ENCODE assay signal across 8 mouse cellular contexts in the genomic region with DNA sequence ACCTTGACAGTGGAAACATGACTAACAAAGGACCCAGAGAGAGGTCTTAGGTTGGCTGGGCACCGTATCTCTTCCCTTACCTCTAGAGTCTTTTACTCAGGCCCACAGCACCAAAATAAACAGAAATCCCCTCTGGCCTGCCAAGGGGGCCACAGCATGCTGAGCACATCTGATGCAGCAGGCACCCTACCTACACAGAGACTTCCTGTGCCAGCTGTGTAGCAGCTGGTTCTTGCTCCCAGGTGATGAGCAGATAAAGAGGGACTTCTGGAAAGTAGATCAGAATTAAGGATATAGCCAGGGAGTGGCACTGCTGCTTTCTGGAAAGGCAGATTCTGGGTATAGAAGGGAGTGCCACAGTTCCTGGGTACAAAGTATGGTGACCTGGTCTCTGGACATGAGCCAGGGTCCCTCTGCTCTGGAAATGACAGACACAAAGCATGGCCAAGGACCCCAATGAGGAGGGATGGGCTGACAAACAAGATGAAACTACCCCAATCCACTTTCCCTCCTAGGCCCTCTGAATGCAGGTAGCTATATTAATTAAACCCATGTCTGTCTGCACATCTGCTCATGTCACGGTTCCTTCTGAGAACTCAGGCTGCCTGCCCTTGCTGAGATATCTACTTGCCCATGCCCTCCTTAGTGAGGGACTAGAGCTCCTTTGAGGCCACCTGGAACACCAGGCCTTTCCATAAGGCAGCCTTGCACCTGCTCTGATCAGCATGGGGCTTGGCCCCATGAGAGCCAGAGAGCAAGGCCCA.
DNase-seq lines count a peak whose midpoint lies in the region; ATAC-seq and TF ChIP-seq lines count a peak whose summit lies in the region.
"Had no signal": no experiment of that assay in that cellular context is flagged by ENCODE, and none has a peak within 500 bp of the region (broad histone marks: within the 10 kb centered on the region; RNA-seq: fewer than 3 reads in every experiment).

No protein-coding gene starts in this region.

- no peaks in the 10 kb centered on the region for H3K9me3 ChIP-seq in embryonic facial prominence, embryonic 13.5 days
- H3K9me3 ChIP-seq in intestine, embryonic 16.5 days (ENCODE audit: control insufficient read depth, low read length) = no peaks in the 10 kb centered on the region
- no peaks in the 10 kb centered on the region for H3K9me3 ChIP-seq in neural tube, embryonic 15.5 days (replicated peaks)

- no peak for TF ChIP-seq CTCF in liver, adult 2 months (IDR thresholded peaks at IDR 0.05; ENCODE audit: low read depth, low read length)

- peak overlapping the region; percentile 68 for H3K27ac ChIP-seq in liver, adult 2 months (replicated peaks; ENCODE audit: insufficient read depth, low read depth, low read length)
- peak overlapping the region; percentile 84 for H3K27ac ChIP-seq in embryonic facial prominence, embryonic 13.5 days
- peak overlapping the region; percentile 93 for H3K27ac ChIP-seq in intestine, embryonic 16.5 days (ENCODE audit: low read length)
- H3K27ac ChIP-seq in neural tube, embryonic 15.5 days (replicated peaks) = peak overlapping the region; percentile 67

- H3K79me2 ChIP-seq in liver, adult 2 months (ENCODE audit: control insufficient read depth, insufficient read depth, low read length) = 0 out of 2 replicates have a peak, but pooled peaks cover 6% of the 10 kb centered on the region

- H3K4me2 ChIP-seq in embryonic facial prominence, embryonic 13.5 days = peak overlapping the region; percentile 31
- peak overlapping the region; percentile 17; the same call in 1 of the 2 replicates for H3K4me2 ChIP-seq in intestine, embryonic 16.5 days (ENCODE audit: low read depth, low read length)
- no peak overlapping the region for H3K4me2 ChIP-seq in neural tube, embryonic 15.5 days

- peak; percentile 29 for ATAC-seq in embryonic facial prominence, embryonic 13.5 days (ENCODE audit: insufficient number of reproducible peaks, insufficient read depth, low FRiP score, low TSS enrichment, low read depth)
- no peak for ATAC-seq in intestine, embryonic 16.5 days
- no peak for ATAC-seq in neural tube, embryonic 15.5 days (ENCODE audit: low FRiP score)
- ATAC-seq in frontal cortex, adult (ENCODE audit: low TSS enrichment) = no peak
- no peak for ATAC-seq in granulocyte monocyte progenitor cell, adult 5-6 weeks (replicated peaks; ENCODE audit: poor library complexity, severe bottlenecking)

- 70% methylated on average over 2 of the region's 2 CpGs for WGBS in liver, adult 2 months
- 47% methylated on average over 2 of the region's 2 CpGs for WGBS in embryonic facial prominence, embryonic 13.5 days
- WGBS in intestine, embryonic 16.5 days = 75% methylated on average over 2 of the region's 2 CpGs
- WGBS in neural tube, embryonic 15.5 days = 51% methylated on average over 2 of the region's 2 CpGs

- TF ChIP-seq POLR2A in liver, adult 2 months (IDR thresholded peaks at IDR 0.05; ENCODE audit: extremely low read depth, insufficient read depth, low read length) = no peak

- peaks cover 25% of the 10 kb centered on the region for H3K4me1 ChIP-seq in liver, adult 2 months (ENCODE audit: control insufficient read depth, insufficient read depth, low read length)
- peaks cover 50% of the 10 kb centered on the region for H3K4me1 ChIP-seq in embryonic facial prominence, embryonic 13.5 days
- peaks cover 38% of the 10 kb centered on the region for H3K4me1 ChIP-seq in intestine, embryonic 16.5 days (ENCODE audit: control insufficient read depth, insufficient read depth, low read length)
- peaks cover 20% of the 10 kb centered on the region for H3K4me1 ChIP-seq in neural tube, embryonic 15.5 days

- H3K36me3 ChIP-seq in liver, adult 2 months (ENCODE audit: control insufficient read depth, insufficient read depth, low read length) = no peaks in the 10 kb centered on the region
- no peaks in the 10 kb centered on the region for H3K36me3 ChIP-seq in embryonic facial prominence, embryonic 13.5 days
- H3K36me3 ChIP-seq in intestine, embryonic 16.5 days (ENCODE audit: control insufficient read depth, insufficient read depth, low read length) = no peaks in the 10 kb centered on the region
- no peaks in the 10 kb centered on the region for H3K36me3 ChIP-seq in neural tube, embryonic 15.5 days

- H3K9ac ChIP-seq in liver, adult 2 months (ENCODE audit: low read depth, low read length) = no peak overlapping the region
- H3K9ac ChIP-seq in embryonic facial prominence, embryonic 13.5 days = no peak overlapping the region
- peak overlapping the region; percentile 50 for H3K9ac ChIP-seq in intestine, embryonic 16.5 days (ENCODE audit: low read depth, low read length)
- no peak overlapping the region for H3K9ac ChIP-seq in neural tube, embryonic 15.5 days (replicated peaks)

- no peak overlapping the region for H3K4me3 ChIP-seq in liver, adult 2 months (ENCODE audit: insufficient read depth, low read depth, low read length)
- H3K4me3 ChIP-seq in embryonic facial prominence, embryonic 13.5 days = no peak overlapping the region
- no peak overlapping the region for H3K4me3 ChIP-seq in intestine, embryonic 16.5 days (ENCODE audit: low read length)
- no peak overlapping the region for H3K4me3 ChIP-seq in neural tube, embryonic 15.5 days (replicated peaks)
- H3K4me3 ChIP-seq: erythroblast, embryonic 14.5 days had no signal

- no peak for DNase-seq in liver, adult 2 months (ENCODE audit: extremely low read depth, low read depth, low spot score)
- no peak for DNase-seq in liver

- H3K27me3 ChIP-seq in liver, adult 2 months (ENCODE audit: control insufficient read depth, insufficient read depth, low read length) = no peaks in the 10 kb centered on the region
- no peaks in the 10 kb centered on the region for H3K27me3 ChIP-seq in embryonic facial prominence, embryonic 13.5 days
- H3K27me3 ChIP-seq in intestine, embryonic 16.5 days (replicated peaks; ENCODE audit: control insufficient read depth, insufficient read depth, low read length) = no peaks in the 10 kb centered on the region
- no peaks in the 10 kb centered on the region for H3K27me3 ChIP-seq in neural tube, embryonic 15.5 days (replicated peaks)
